ENCODE assay signal across 23 mouse cellular contexts in the genomic region with DNA sequence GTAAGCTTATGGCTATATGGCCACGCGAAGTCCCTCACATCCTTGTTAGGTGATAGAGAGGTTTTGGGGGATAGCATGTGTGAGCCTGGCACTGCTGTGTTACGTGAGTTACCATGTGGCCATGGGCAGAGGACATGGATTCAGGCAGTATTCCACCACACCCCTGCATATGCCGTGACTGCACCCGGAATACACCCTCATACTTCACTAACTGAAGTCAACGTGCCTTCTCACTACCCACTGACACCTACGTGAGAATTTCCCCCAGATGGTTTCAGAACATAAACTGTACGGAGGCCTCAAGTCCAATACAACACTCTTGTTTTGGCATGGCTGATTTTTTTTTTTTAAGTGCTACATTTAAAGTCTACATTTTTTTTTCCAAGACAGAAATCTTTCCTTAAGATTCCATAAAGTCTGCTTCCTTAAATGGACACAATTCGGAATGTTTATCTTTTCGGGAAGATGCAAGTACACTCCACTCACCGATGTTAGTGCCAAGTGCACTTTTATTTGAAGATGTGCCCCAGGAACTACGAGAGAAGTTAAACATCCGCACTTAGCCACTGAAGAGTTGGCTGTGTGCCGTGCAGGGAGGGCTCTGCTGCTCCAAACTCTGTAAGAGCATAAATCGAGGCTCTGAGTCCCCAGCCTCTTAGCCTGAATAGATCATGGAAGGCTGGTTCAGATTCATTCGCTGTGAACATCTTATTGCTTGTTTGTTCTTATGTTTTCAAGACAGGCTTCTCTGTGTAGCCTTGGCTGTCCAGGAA. TPM values are rescaled to one million over a fixed set of nuclear protein-coding genes. Genes with fewer than 3 reads are reported as not detected.
DNase-seq lines count a peak whose midpoint lies in the region; ATAC-seq lines count a peak whose summit lies in the region.
"Had no signal": no experiment of that assay in that cellular context is flagged by ENCODE, and none has a peak within 500 bp of the region (broad histone marks: within the 10 kb centered on the region; RNA-seq: fewer than 3 reads in every experiment).

No protein-coding gene starts in this region.

- ATAC-seq in intestine, embryonic 15.5 days, result peak; percentile 77
- ATAC-seq in stomach, embryonic 16.5 days (ENCODE audit: insufficient read depth, low FRiP score), result peak; percentile 79
- ATAC-seq: forebrain, embryonic 16.5 days; Patski had no signal

- no peak overlapping the region for H3K4me3 ChIP-seq in intestine, embryonic 15.5 days (replicated peaks)
- no peak overlapping the region for H3K4me3 ChIP-seq in stomach, embryonic 16.5 days (replicated peaks; ENCODE audit: low read length)
- H3K4me3 ChIP-seq: heart, embryonic 12.5 days; hindbrain, embryonic 15.5 days; limb, embryonic 10.5 days; midbrain, embryonic 10.5 days had no signal

- DNase-seq in brain, adult 2 months (ENCODE audit: low read depth, low spot score), result peak; percentile 36
- peak; percentile 53 for DNase-seq in lung, postnatal 14 days
- DNase-seq in cerebellum, postnatal 36 days, result no peak
- no peak for DNase-seq in heart, postnatal 4 days
- DNase-seq in c-Kit-positive CD71-positive TER-119-positive erythroid progenitor cells, embryonic 14.5 days (ENCODE audit: low spot score), result no peak
- DNase-seq: adrenal gland, adult 8-10 months; cerebellum, postnatal 10 days; embryo, embryonic 11 days; gastrocnemius, postnatal 10 days; heart, adult 11 months; kidney, adult 8-10 months; kidney, postnatal 25 days; layer of hippocampus, adult 9-11 months; right cerebral cortex, postnatal 25 days had no signal

- no peak overlapping the region for H3K4me2 ChIP-seq in intestine, embryonic 15.5 days (replicated peaks)
- H3K4me2 ChIP-seq in stomach, embryonic 16.5 days (ENCODE audit: low read depth, low read length), result peak overlapping the region; percentile 9; the same call in 1 of the 2 replicates
- H3K4me2 ChIP-seq: heart, embryonic 12.5 days; hindbrain, embryonic 15.5 days; liver, embryonic 11.5 days had no signal

- H3K36me3 ChIP-seq in intestine, embryonic 15.5 days, result no peaks in the 10 kb centered on the region
- H3K36me3 ChIP-seq in stomach, embryonic 16.5 days (ENCODE audit: control insufficient read depth, insufficient read depth, low read length), result no peaks in the 10 kb centered on the region
- H3K36me3 ChIP-seq: heart, embryonic 12.5 days; hindbrain, embryonic 15.5 days; limb, embryonic 10.5 days; midbrain, embryonic 10.5 days had no signal

- no peaks in the 10 kb centered on the region for H3K27me3 ChIP-seq in intestine, embryonic 15.5 days (replicated peaks)
- no peaks in the 10 kb centered on the region for H3K27me3 ChIP-seq in stomach, embryonic 16.5 days (ENCODE audit: control insufficient read depth, insufficient read depth, low read length)
- H3K27me3 ChIP-seq: Patski had no signal

- 52% methylated on average over 16 of the region's 16 CpGs for WGBS in intestine, embryonic 15.5 days
- WGBS in stomach, embryonic 16.5 days, result 58% methylated on average over 16 of the region's 16 CpGs

- peak overlapping the region; percentile 70 for H3K27ac ChIP-seq in intestine, embryonic 15.5 days
- H3K27ac ChIP-seq in stomach, embryonic 16.5 days (ENCODE audit: low read length), result peak overlapping the region; percentile 88
- H3K27ac ChIP-seq: hindbrain, embryonic 15.5 days; limb, embryonic 10.5 days; midbrain, embryonic 10.5 days had no signal

- no peaks in the 10 kb centered on the region for H3K9me3 ChIP-seq in intestine, embryonic 15.5 days
- no peaks in the 10 kb centered on the region for H3K9me3 ChIP-seq in stomach, embryonic 16.5 days (replicated peaks; ENCODE audit: control insufficient read depth, low read length)
- H3K9me3 ChIP-seq: heart, embryonic 12.5 days; hindbrain, embryonic 15.5 days; limb, embryonic 10.5 days; midbrain, embryonic 10.5 days had no signal

- no peak overlapping the region for H3K9ac ChIP-seq in intestine, embryonic 15.5 days
- H3K9ac ChIP-seq in stomach, embryonic 16.5 days (ENCODE audit: low read length), result no peak overlapping the region
- H3K9ac ChIP-seq: heart, embryonic 12.5 days; hindbrain, embryonic 15.5 days had no signal

- H3K4me1 ChIP-seq in intestine, embryonic 15.5 days (replicated peaks), result peaks cover 5% of the 10 kb centered on the region
- peaks cover 12% of the 10 kb centered on the region; the same call in 1 of the 2 replicates for H3K4me1 ChIP-seq in stomach, embryonic 16.5 days (ENCODE audit: control insufficient read depth, insufficient read depth, low read length)

RNA-seq across cellular contexts. Expression of gene Cdca7, which starts 26.3 kb away (rescaled TPM):
- polyA plus RNA-seq in intestine, embryonic 15.5 days (2015; fragmentation: Nextera tagmentation; extraction: Ambion mirVana), result 117 and 125 TPM in 2 replicates
- 112 and 114 TPM in 2 replicates for polyA plus RNA-seq in stomach, embryonic 16.5 days (2015; fragmentation: Nextera tagmentation; extraction: Ambion mirVana)
- 10 to 100 TPM; 17.1 to 19.3 TPM for total RNA-seq in heart, postnatal 4 days (2021)

Comparison
In these comparisons a context has a peak if more than half of its experiments do, and no peak if none do; other contexts are left out.
1. DNase-seq: peak in brain, adult 2 months (single experiment) and lung, postnatal 14 days (single experiment); none in cerebellum, postnatal 36 days (0 of 2), heart, postnatal 4 days (single experiment) and c-Kit-positive CD71-positive TER-119-positive erythroid progenitor cells, embryonic 14.5 days (single experiment).